Mouse (Mus musculus) cortical plate, adult 2 months (tissue): Measurements from ENCODE around the gene 4930544D05Rik.

Source experiments
- CTCF ChIP-seq: fragments of 200-500 bp; IDR thresholded peaks from 2 replicates; pipeline ENCODE4 v1.5.1; 2011; ENCODE audit warnings: mild to moderate bottlenecking, control low read depth, low read length; ENCODE audit not compliant: insufficient read depth; ENCODE audit errors: extremely low read depth
- POLR2A ChIP-seq: fragments of 200-500 bp; IDR thresholded peaks from 2 replicates; pipeline ENCODE4 v1.6.1; 2011; ENCODE audit warnings: mild to moderate bottlenecking, low read length, control low read depth; ENCODE audit not compliant: insufficient read depth; ENCODE audit errors: extremely low read depth

DNA sequence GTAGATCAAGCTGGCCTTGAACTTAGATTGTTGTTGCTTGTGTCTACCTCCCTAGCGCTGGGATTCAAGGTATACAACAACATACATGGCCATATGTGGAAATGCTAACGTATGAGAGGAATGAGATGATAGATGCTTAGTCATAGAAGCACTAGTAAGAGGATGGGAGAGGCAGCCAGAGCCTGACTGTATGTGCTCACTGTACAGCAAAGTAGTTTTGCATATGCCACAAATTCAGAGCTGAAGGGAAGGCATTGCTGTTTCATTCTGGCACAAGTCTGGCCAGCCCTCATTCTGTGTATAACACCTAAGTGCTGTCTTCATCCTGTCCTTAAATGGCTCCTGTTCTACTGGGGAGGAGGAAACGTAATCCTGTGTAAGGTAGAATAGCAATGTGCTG lies 29.4 kb upstream of the 4930544D05Rik start:
- no peak for TF ChIP-seq CTCF
- TF ChIP-seq POLR2A: no peak
